Mouse (Mus musculus) heart, embryonic 10.5 days (tissue): ENCODE results near the gene Gm10721. TPM values are rescaled to one million over a fixed set of nuclear protein-coding genes. Genes with fewer than 3 reads are reported as not detected.
"Not testable (repeated sequence)": the region's sequence is repeated elsewhere in the genome, so short reads cannot be mapped to it uniquely, and the experiment has no call there.

Experiments
- DNase-seq: peaks from one replicate; pipeline ENCODE4 v3.0.0-alpha.2; 2017; ENCODE audit warnings: low spot score
- H3K27ac ChIP-seq: fragments of 300-500 bp; sonication (generic); 2 replicates; pipeline ENCODE4 v1.5.1; 2016; ENCODE audit warnings: mild to moderate bottlenecking
- H3K27me3 ChIP-seq: fragments of 300-500 bp; sonication (generic); 2 replicates; pipeline ENCODE4 v1.6.1; 2016; ENCODE audit warnings: mild to moderate bottlenecking; ENCODE audit not compliant: poor library complexity, insufficient read depth, severe bottlenecking
- H3K36me3 ChIP-seq: fragments of 300-500 bp; sonication (generic); 2 replicates; pipeline ENCODE4 v1.6.1; 2016; ENCODE audit warnings: mild to moderate bottlenecking, moderate library complexity
- H3K4me1 ChIP-seq: fragments of 300-500 bp; sonication (generic); 2 replicates; pipeline ENCODE4 v1.6.1; 2016; ENCODE audit warnings: mild to moderate bottlenecking
- H3K4me3 ChIP-seq: fragments of 300-500 bp; sonication (generic); 2 replicates; pipeline ENCODE4 v1.5.1; 2016; ENCODE audit warnings: mild to moderate bottlenecking, moderate library complexity
- H3K9me3 ChIP-seq: fragments of 300-500 bp; sonication (generic); 2 replicates; pipeline ENCODE4 v1.6.1; 2016; ENCODE audit warnings: mild to moderate bottlenecking, moderate library complexity
- WGBS: fragments of 180-500 bp; shearing (Covaris S2); methylation state at CpG from one replicate; pipeline ENCODE4 v1.1.7; 2016; 5-methylcytosine and 5-hydroxymethylcytosine counted together
- microRNA-seq: library from miRNA; unstranded; fragments of <30 nt; microRNA quantifications from one replicate; pipeline ENCODE4, GENCODE M21; 2017
- polyA plus RNA-seq: library from polyadenylated mRNA; unstranded; fragments of >200 nt; fragmentation: Nextera tagmentation; extraction: Ambion mirVana; gene quantifications from 2 replicates; pipeline ENCODE4 v1.2.1, GENCODE M21; 2016

Gene Gm10721
- polyA plus RNA-seq, 1 experiment from 2014 or later = not detected

DNA sequence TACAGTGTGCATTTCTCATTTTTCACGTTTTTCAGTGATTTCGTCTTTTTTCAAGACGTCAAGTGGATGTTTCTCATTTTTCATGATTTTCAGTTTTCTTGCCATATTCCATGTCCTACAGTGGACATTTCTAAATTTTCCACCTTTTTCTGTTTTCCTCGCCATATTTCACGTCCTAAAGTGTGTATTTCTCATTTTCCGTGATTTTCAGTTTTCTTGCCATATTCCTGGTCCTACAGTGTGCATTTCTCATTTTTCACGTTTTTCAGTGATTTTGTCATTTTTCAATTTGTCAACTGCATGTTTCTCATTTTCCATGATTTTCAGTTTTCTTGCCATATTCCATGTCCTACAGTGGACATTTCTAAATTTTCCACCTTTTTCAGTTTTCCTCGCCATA, 21.4 kb downstream of the Gm10721 start, which contains the start of gene Gm17535:
TSS of gene Gm17535 (plus strand) at position 301 of the 400 bp plus-strand sequence.
- H3K27me3 ChIP-seq, H3K4me1 ChIP-seq, H3K9me3 ChIP-seq, H3K4me3 ChIP-seq, DNase-seq, H3K27ac ChIP-seq, H3K36me3 ChIP-seq: not testable (repeated sequence)
- 60% methylated on average over 1 of the region's 8 CpGs for WGBS

DNA sequence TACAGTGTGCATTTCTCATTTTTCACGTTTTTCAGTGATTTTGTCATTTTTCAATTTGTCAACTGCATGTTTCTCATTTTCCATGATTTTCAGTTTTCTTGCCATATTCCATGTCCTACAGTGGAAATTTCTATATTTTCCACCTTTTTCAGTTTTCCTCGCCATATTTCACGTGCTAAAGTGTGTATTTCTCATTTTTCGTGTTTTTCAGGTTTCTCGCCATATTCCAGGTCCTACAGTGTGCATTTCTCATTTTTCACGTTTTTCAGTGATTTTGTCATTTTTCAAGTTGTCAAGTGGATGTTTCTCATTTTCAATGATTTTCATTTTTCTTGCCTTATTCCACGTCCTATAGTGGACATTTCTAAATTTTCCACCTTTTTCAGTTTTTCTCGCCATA, 23.6 kb downstream of the Gm10721 start, which contains the start of gene Gm10715:
TSS of gene Gm10715 (plus strand) at position 301 of the 400 bp plus-strand sequence.
- not testable (repeated sequence) for H3K36me3 ChIP-seq, H3K4me1 ChIP-seq, DNase-seq, H3K4me3 ChIP-seq, H3K9me3 ChIP-seq, H3K27me3 ChIP-seq, H3K27ac ChIP-seq
- WGBS = 75% methylated on average over 8 of the region's 8 CpGs

DNA sequence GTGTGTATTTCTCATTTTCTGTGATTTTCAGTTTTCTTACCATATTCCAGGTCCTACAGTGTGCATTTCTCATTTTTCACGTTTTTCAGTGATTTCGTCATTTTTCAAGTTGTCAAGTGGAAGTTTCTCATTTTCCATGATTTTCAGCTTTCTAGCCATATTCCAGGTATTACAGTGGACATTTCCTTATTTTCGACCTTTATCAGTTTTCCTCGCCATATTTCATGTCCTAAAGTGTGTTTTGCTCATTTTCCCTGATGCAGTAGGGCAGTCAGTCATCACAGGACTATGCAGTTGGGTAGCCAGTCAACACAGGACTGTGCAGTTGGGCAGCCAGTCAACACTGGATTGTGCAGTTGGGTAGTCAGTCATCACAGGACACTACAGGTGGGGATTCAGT, 25.2 kb downstream of the Gm10721 start:
- not testable (repeated sequence) for DNase-seq, H3K27me3 ChIP-seq, H3K4me3 ChIP-seq, H3K9me3 ChIP-seq, H3K4me1 ChIP-seq, H3K36me3 ChIP-seq, H3K27ac ChIP-seq
- WGBS = 62% methylated on average over 4 of the region's 4 CpGs

Small RNAs within 50 kb of the gene (microRNA-seq; reads per million reads assigned to microRNA genes)
- gene Mir101c = not detected

Other genes with a start within 250 kb of the Gm10721 start
- not detected in 2 replicates for gene Gm10722, start 12.2 kb upstream of the Gm10721 start, polyA plus RNA-seq
- not detected in 2 replicates for gene Gm11168, start 9.8 kb upstream of the Gm10721 start, polyA plus RNA-seq
- not detected in 2 replicates for gene Gm10720, start 2.5 kb downstream of the Gm10721 start, polyA plus RNA-seq
- gene Gm10719, start 4.3 kb downstream of the Gm10721 start, polyA plus RNA-seq = not detected in 2 replicates
- gene Gm10718, start 10.4 kb downstream of the Gm10721 start, polyA plus RNA-seq = not detected in 2 replicates
- gene Gm10717, start 12.3 kb downstream of the Gm10721 start, polyA plus RNA-seq = not detected in 2 replicates
- gene Gm17535, start 21.5 kb downstream of the Gm10721 start, polyA plus RNA-seq = not detected in 2 replicates
- gene Gm10715, start 23.7 kb downstream of the Gm10721 start, polyA plus RNA-seq = not detected in 2 replicates